Mouse (Mus musculus) liver, embryonic 14 days (tissue): Measurements from ENCODE around the gene Gjb6. TPM values are rescaled to one million over a fixed set of nuclear protein-coding genes. Genes with fewer than 3 reads are reported as not detected.

Experiments used
- polyA plus RNA-seq: library from polyadenylated mRNA; depleted of rRNA; stranded (reverse); fragments of >200 nt; gene quantifications from 2 replicates; pipeline ENCODE4 v1.2.3, GENCODE M21; 2012; rRNA removed

Gjb6 gene
- polyA plus RNA-seq: 0.02 TPM in 1 of 2 replicates, not detected in the other

DNA sequence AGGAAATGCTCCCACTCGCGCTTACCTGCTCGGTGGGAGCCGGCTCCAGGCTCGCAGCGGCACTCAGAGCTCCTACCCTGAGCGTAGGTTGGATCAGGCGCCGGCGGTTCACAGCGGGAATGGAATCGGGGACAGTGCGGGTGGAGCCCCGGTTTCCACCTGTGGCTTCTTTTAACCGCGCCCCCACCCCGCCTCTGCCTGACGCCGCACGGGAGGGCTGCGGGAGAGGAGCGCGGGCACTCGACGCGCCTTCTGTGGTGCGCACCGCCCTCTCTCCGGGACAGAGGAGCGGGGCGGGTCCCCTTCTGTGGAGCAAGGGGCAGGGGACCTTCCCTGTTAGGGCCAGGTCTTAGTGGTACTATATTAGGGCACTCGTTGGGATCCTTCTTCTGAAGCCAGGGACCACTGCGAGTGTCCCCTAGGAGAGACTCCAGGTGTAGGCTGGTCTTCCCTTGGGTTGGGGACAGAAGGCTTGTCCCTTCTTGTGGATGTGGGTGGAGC is at the start of gene Gjb6:
Gene Gjb6, minus strand, starts transcription at position 451 of the 501 bp plus-strand sequence.

DNA sequence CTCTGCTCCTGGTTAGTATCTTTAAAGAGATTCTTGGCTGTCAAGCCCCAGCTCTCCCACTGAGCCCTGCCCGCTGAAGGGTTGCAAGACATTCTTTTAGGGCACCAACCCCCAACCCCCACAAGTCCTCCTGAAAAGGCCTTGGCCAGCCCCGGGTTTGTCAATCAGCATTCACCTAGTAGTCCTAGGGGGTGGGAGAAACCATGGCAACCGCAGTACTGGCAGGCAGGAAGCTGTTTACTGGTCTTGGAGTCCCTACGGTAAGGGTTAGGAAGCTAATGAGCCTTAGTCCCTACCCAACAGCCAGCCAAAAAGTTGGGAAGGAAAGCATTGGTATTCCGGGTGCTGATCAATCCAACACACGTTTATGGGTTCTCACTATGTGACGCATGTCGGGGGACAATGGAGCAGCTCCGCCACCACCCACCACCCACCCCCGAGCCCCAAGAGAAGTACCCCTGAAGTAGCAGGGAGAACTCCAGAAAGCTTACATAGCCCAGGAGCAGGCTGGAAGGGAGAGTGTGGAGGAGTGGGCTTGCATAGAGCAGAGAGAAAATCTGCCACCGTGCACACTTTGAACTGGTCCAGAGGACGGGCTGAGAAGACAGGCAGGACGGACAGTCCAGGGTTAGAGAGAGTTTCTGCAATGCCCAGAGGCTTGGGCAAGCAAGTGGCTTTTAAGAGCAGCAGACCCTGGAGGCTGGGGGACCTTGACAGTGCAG is 17.4 kb downstream of the Gjb6 start, which contains the start of gene Gm4491:
Gene Gm4491, minus strand, starts transcription at position 61 of the 722 bp plus-strand sequence.

DNA sequence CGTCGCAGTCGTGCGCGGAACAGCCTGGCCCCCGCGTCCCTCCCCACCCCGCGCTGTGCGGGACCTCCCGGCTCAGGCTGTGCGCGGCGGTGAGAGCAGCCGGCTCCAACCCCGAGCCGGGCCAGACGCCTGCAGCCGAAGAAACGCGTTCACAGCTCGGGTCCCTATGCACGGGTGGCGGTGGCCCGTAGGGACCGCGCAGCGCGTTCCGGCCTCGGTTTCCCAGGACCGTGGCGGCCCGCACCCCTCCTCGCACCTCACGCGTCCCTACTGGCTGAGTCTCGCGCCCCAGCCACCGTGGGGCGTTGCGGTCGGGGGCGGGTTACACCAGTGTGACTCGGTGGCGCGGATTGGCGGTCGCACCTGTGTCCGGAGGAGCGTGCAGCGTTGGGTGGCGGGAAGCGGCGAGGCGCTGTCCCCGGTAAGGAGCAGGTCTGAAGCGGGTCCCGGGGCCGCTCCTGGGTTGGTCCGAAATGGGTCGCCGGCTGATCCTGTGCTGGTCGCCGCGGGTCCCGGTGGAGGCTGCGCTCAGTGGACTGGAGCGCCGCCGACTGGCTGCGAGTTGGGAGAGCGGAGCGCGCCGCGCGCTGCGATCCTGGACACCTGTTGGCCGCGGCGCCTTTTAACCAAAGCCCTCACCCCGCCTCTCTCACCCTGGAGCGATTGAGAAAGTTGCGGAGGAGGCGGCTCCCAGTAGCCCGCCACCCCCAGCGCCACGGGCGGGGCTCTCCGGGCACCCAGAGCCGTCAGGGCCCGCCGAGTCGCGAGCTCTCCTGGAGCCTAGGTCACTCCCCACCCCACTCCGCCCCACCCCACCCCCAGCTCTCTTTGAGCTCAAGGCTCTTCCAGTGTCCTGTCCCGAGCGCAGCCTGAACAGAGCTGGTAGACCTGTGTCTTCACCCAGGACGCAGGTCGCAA is 29.0 kb downstream of the Gjb6 start, which contains the start of gene Gjb2:
Gene Gjb2, minus strand, starts transcription at position 597 of the 918 bp plus-strand sequence.

Other genes with a start within 250 kb of the Gjb6 start
- 6.1 and 7.3 TPM in 2 replicates for gene Zmym2, start 247.0 kb downstream of the Gjb6 start, polyA plus RNA-seq
- gene Gja3, start 75.5 kb downstream of the Gjb6 start, polyA plus RNA-seq: 0.06 TPM in 1 of 2 replicates, not detected in the other
- 3.9 and 4.7 TPM in 2 replicates for gene Gjb2, start 28.9 kb downstream of the Gjb6 start, polyA plus RNA-seq
- not detected in 2 replicates for gene Gm4491, start 17.7 kb downstream of the Gjb6 start, polyA plus RNA-seq